Mouse (Mus musculus) erythroblast, embryonic 14.5 days (primary cell): ENCODE measurements around the gene Cadps2. TPM values are rescaled to one million over a fixed set of nuclear protein-coding genes. Genes with fewer than 3 reads are reported as not detected.
A peak's percentile ranks its signal among the peaks of the same experiment; 100 is the strongest.

ENCODE experiments used
- H3K27me3 ChIP-seq: 2 replicates; pipeline ENCODE4 v1.6.1; 2012; ENCODE audit warnings: inconsistent platforms; ENCODE audit not compliant: control insufficient read depth
- H3K36me3 ChIP-seq: 2 replicates; pipeline ENCODE4 v1.6.1; 2012; ENCODE audit warnings: mild to moderate bottlenecking, inconsistent platforms; ENCODE audit not compliant: control insufficient read depth
- H3K4me1 ChIP-seq: 2 replicates; pipeline ENCODE4 v1.6.1; 2012; ENCODE audit warnings: inconsistent platforms; ENCODE audit not compliant: control insufficient read depth
- H3K4me3 ChIP-seq: replicated peaks from 2 replicates; pipeline ENCODE3; 2012; ENCODE audit warnings: moderate library complexity, mild to moderate bottlenecking, inconsistent platforms
- H3K9me3 ChIP-seq: 2 replicates; pipeline ENCODE4 v1.6.1; 2012; ENCODE audit warnings: low read length, inconsistent platforms, mixed read lengths; ENCODE audit not compliant: control insufficient read depth
- GATA1 ChIP-seq: IDR thresholded peaks from 2 replicates; pipeline ENCODE4 v1.6.1; 2012; ENCODE audit warnings: low read length, inconsistent platforms, mixed read lengths
- TAL1 ChIP-seq: IDR thresholded peaks from 3 replicates; pipeline ENCODE4 v1.6.1; 2012; ENCODE audit warnings: low read length, inconsistent platforms, mixed read lengths
- polyA plus RNA-seq: library from polyadenylated mRNA; stranded (reverse); fragments of >175 nt; gene quantifications from 2 replicates; pipeline ENCODE4 v1.2.3, GENCODE M21; 2012

The Cadps2 gene
- polyA plus RNA-seq, 1 experiment: not detected

GRCm38 (mm10) chr6:23838401-23839008 is 716 bp downstream of the Cadps2 start:
- no peaks in the 10 kb centered on the region for H3K4me1 ChIP-seq
- TF ChIP-seq GATA1 (no peak), TAL1 (no peak)
- peaks cover 33% of the 10 kb centered on the region for H3K27me3 ChIP-seq
- no peaks in the 10 kb centered on the region for H3K9me3 ChIP-seq
- H3K36me3 ChIP-seq: no peaks in the 10 kb centered on the region
- peak overlapping the region; percentile 40 for H3K4me3 ChIP-seq

- no peaks in the 10 kb centered on the region for H3K4me1 ChIP-seq
- no peaks in the 10 kb centered on the region for H3K9me3 ChIP-seq
- H3K36me3 ChIP-seq: no peaks in the 10 kb centered on the region
- no peak overlapping the region for H3K4me3 ChIP-seq
- H3K27me3 ChIP-seq: peaks cover 33% of the 10 kb centered on the region
- TF ChIP-seq GATA1 (no peak), TAL1 (no peak)
Measured at GRCm38 (mm10) chr6:23837631-23838030, 1.6 kb downstream of the Cadps2 start.

DNA sequence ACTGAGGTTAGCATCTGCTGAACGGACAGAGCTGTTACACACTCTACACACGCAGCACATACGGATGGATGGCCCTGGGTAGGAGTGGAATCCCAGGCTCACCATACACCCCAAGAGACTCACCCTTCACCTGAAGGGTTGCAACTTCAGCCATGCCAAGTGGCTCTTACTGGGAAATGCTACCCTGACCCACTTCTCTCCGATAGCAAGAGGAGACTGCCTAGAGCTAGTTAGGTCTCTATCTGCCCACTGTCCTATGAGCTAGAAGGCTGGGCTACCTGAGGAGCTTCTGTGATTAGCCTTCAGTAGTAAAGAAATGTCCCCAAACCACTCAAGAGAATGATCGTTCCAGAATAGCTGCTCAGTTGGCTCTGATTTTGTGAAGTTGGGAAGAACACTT is 2.1 kb downstream of the Cadps2 start:
- Histone ChIP-seq H3K27me3 (peaks cover 33% of the 10 kb centered on the region), H3K36me3 (no peaks in the 10 kb centered on the region), H3K9me3 (no peaks in the 10 kb centered on the region), H3K4me3 (no peak overlapping the region), H3K4me1 (no peaks in the 10 kb centered on the region)
- no peak for TF ChIP-seq GATA1
- no peak for TF ChIP-seq TAL1

DNA sequence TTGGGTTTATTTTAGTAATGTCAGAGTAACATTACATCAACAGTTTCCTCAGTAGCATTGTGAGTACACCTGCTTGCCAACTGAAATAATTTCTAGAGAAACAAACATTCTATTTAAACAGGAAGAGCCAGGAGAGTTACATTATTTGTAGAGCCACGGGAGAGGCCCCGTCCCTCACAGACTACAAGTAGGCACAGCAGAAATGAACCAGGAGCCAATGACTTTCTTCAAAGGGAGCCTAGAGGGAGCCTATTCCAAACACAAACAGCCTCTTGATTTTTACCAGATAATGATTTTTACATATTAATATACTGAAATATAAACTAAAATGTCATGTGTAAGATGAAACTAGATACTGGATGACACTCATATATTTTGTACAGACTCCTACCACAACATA is 2.5 kb downstream of the Cadps2 start:
- TF ChIP-seq GATA1: no peak
- TF ChIP-seq TAL1: no peak
- Histone ChIP-seq H3K9me3 (no peaks in the 10 kb centered on the region), H3K36me3 (no peaks in the 10 kb centered on the region), H3K4me3 (no peak overlapping the region), H3K27me3 (peaks cover 33% of the 10 kb centered on the region), H3K4me1 (no peaks in the 10 kb centered on the region)

DNA sequence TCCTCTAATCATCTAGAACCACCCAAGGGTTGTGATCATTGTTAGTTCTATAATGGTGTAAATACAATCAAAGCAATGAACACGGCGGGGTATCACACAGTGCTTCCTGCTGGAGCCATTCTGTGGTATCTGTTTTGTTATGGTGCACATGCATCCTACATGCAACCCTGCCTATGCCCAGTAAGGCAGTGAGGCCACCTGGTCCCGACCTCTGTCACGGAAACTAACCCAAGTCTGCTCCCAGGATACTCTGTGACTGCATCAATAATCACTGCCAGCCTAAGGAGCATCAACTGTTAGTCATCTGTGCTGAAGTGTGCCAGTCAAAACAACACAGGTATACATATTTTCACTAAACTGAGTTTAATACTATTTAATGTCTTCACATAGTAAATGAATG is 3.7 kb downstream of the Cadps2 start:
- H3K9me3 ChIP-seq: no peaks in the 10 kb centered on the region
- no peaks in the 10 kb centered on the region for H3K4me1 ChIP-seq
- H3K4me3 ChIP-seq: no peak overlapping the region
- no peaks in the 10 kb centered on the region for H3K36me3 ChIP-seq
- H3K27me3 ChIP-seq: peaks cover 33% of the 10 kb centered on the region
- no peak for TF ChIP-seq GATA1

DNA sequence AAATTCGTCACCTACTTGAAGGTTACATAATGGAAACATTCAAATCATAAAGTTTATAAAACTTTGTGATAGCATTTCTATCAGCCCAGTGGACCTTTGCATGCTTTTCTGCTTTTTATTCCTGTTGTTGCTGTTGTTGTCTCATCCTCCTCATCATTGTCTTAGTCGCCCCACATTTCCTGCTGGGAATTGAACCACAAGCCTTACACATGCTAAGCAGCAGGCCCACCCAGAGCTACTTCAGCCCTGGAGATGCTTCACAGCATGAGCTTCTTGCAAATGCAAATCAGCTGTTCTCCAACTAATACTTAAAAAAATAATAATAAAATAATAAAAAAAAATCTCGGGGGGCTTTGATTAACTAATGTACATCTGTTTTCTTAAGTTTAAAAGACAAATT is 8.5 kb downstream of the Cadps2 start:
- Histone ChIP-seq H3K36me3 (no peaks in the 10 kb centered on the region), H3K4me3 (no peak overlapping the region), H3K9me3 (no peaks in the 10 kb centered on the region), H3K4me1 (no peaks in the 10 kb centered on the region), H3K27me3 (no peaks in the 10 kb centered on the region)
- TF ChIP-seq TAL1: no peak
- TF ChIP-seq GATA1: no peak

- no peak for TF ChIP-seq GATA1
- TF ChIP-seq TAL1: no peak
- Histone ChIP-seq H3K4me1 (no peaks in the 10 kb centered on the region), H3K27me3 (no peaks in the 10 kb centered on the region), H3K9me3 (no peaks in the 10 kb centered on the region), H3K4me3 (no peak overlapping the region), H3K36me3 (no peaks in the 10 kb centered on the region)
Measured at GRCm38 (mm10) chr6:23829338-23829737, 9.9 kb downstream of the Cadps2 start.

DNA sequence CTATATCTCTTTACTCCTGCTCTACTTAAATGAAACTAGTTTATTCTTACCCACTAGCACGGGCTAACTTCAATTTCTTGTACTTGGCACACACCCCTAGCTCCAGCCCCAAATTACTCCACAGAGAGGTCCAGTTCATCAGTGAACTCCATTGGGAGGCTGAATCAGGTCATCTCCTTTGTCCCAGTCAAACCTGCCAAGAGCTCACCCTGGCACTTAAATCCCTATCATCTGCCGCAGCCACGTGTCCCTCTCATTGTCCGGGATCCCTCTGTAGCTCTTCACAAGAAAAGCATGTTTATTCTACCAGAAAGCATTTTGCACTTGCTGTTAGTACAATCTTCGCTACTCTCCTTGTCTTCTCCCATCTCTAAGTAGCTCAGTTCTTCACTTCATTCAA is 17.4 kb downstream of the Cadps2 start:
- H3K9me3 ChIP-seq: no peaks in the 10 kb centered on the region
- no peak for TF ChIP-seq TAL1
- no peak for TF ChIP-seq GATA1
- no peaks in the 10 kb centered on the region for H3K27me3 ChIP-seq
- H3K4me1 ChIP-seq: no peaks in the 10 kb centered on the region
- H3K4me3 ChIP-seq: no peak overlapping the region
- H3K36me3 ChIP-seq: no peaks in the 10 kb centered on the region

- TF ChIP-seq TAL1 (no peak), GATA1 (no peak)
- no peaks in the 10 kb centered on the region for H3K4me1 ChIP-seq
- no peaks in the 10 kb centered on the region for H3K36me3 ChIP-seq
- H3K9me3 ChIP-seq: peaks cover 4% of the 10 kb centered on the region
- H3K27me3 ChIP-seq: no peaks in the 10 kb centered on the region
- no peak overlapping the region for H3K4me3 ChIP-seq
Measured at GRCm38 (mm10) chr6:23810087-23810486, 29.1 kb downstream of the Cadps2 start.

DNA sequence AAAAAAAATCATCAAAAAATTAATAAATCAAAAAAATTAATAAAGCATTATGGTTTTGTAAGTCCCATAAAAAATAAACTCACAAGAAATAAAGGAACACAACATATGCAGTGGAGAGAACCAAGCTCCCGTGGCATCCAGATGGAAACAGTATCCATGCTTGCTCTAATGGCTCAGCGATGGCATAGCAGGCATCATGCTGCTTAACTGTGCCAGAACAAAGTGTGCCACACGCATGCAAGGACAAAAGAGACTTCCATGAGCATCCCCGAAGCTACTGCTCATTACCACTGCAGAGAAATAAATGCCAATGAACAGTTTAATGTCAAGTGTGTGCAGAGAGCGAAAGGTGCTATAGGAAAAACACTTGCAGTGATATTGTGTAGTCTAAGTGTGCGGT is 29.9 kb downstream of the Cadps2 start:
- no peaks in the 10 kb centered on the region for H3K27me3 ChIP-seq
- TF ChIP-seq TAL1: no peak
- TF ChIP-seq GATA1: no peak

More for the DNA sequence above, 29.9 kb downstream of the Cadps2 start:
- Histone ChIP-seq H3K9me3 (peaks cover 4% of the 10 kb centered on the region), H3K4me1 (no peaks in the 10 kb centered on the region), H3K4me3 (no peak overlapping the region), H3K36me3 (no peaks in the 10 kb centered on the region)
